Mouse (Mus musculus) lung, adult 2 months (tissue): ENCODE data around the gene Tesk1. TPM values are rescaled to one million over a fixed set of nuclear protein-coding genes. Genes with fewer than 3 reads are reported as not detected.

ENCODE experiments used
- DNase-seq: peaks from one replicate; pipeline ENCODE4 v3.0.0; 2022
- H3K4me1 ChIP-seq: fragments of 200-500 bp; 2 replicates; pipeline ENCODE4 v1.6.1; 2011; ENCODE audit warnings: low read length; ENCODE audit not compliant: control insufficient read depth, insufficient read depth
- H3K4me3 ChIP-seq: fragments of 200-500 bp; replicated peaks from 2 replicates; pipeline ENCODE3; 2011; ENCODE audit warnings: low read depth, mild to moderate bottlenecking, control low read depth, low read length; ENCODE audit errors: extremely low read depth
- CTCF ChIP-seq: fragments of 200-500 bp; IDR thresholded peaks from 2 replicates; pipeline ENCODE4 v1.5.1; 2011; ENCODE audit warnings: mild to moderate bottlenecking, low read length, control low read depth; ENCODE audit not compliant: insufficient read depth
- POLR2A ChIP-seq: fragments of 200-500 bp; IDR thresholded peaks from 2 replicates; pipeline ENCODE4 v1.6.1; 2011; ENCODE audit warnings: low read depth, mild to moderate bottlenecking, control low read depth, low read length, borderline replicate concordance; ENCODE audit errors: extremely low read depth
- WGBS: fragments of 180-500 bp; shearing (Covaris S2); methylation state at CpG from one replicate; pipeline ENCODE4 v1.1.7; 2018; 5-methylcytosine and 5-hydroxymethylcytosine counted together
- polyA plus RNA-seq: library from polyadenylated mRNA; depleted of rRNA; stranded (reverse); fragments of >200 nt; gene quantifications from 2 replicates; pipeline ENCODE4 v1.2.3, GENCODE M21; 2012

Tesk1 gene
- polyA plus RNA-seq, 1 experiment, result 83.9 TPM

GRCm38 (mm10) chr4:43465935-43466334 lies 24.2 kb downstream of the Tesk1 start:
- Histone ChIP-seq H3K4me3 (no peak overlapping the region), H3K4me1 (no peaks in the 10 kb centered on the region)
- 76% methylated on average over 6 of the region's 6 CpGs for WGBS
- DNase-seq, result no peak
- TF ChIP-seq CTCF, result no peak
- TF ChIP-seq POLR2A, result no peak

GRCm38 (mm10) chr4:43466872-43467271 lies 25.1 kb downstream of the Tesk1 start:
- TF ChIP-seq POLR2A (no peak), CTCF (no peak)
- H3K4me3 ChIP-seq, result no peak overlapping the region
- no peak for DNase-seq
- H3K4me1 ChIP-seq, result no peaks in the 10 kb centered on the region
- WGBS, result 84% methylated on average over 7 of the region's 7 CpGs

GRCm38 (mm10) chr4:43470301-43470700 lies 28.6 kb downstream of the Tesk1 start:
- WGBS, result 85% methylated on average over 10 of the region's 10 CpGs
- TF ChIP-seq POLR2A (no peak), CTCF (no peak)
- no peaks in the 10 kb centered on the region for H3K4me1 ChIP-seq

GRCm38 (mm10) chr4:43473636-43474035 lies 31.9 kb downstream of the Tesk1 start:
- no peak for TF ChIP-seq POLR2A
- no peak for TF ChIP-seq CTCF
- Histone ChIP-seq H3K4me1 (peaks cover 3% of the 10 kb centered on the region; the same call in 1 of the 2 replicates), H3K4me3 (no peak overlapping the region)
- DNase-seq, result no peak
- WGBS, result 58% methylated on average over 1 of the region's 1 CpGs

More at GRCm38 (mm10) chr4:43470301-43470700, 28.6 kb downstream of the Tesk1 start:
- no peak overlapping the region for H3K4me3 ChIP-seq
- DNase-seq, result no peak

- Histone ChIP-seq H3K4me3 (no peak overlapping the region), H3K4me1 (peaks cover 6% of the 10 kb centered on the region; the same call in 1 of the 2 replicates)
- TF ChIP-seq CTCF (peak; percentile 38; the same call in 1 of the 2 replicates), POLR2A (no peak)
- WGBS, result 78% methylated on average over 6 of the region's 6 CpGs
- no peak for DNase-seq
Observed at GRCm38 (mm10) chr4:43476604-43477003, 34.9 kb downstream of the Tesk1 start.

- WGBS, result 13% methylated on average over 11 of the region's 11 CpGs
- H3K4me3 ChIP-seq, result peak overlapping the region; percentile 79
- peaks cover 6% of the 10 kb centered on the region; the same call in 1 of the 2 replicates for H3K4me1 ChIP-seq
- DNase-seq, result peak; percentile 83
- TF ChIP-seq CTCF (peak; percentile 59; the same call in 1 of the 2 replicates), POLR2A (peak; percentile 49; the same call in 1 of the 2 replicates)
Observed at GRCm38 (mm10) chr4:43477857-43478533, 36.3 kb downstream of the Tesk1 start.

- peak overlapping the region; percentile 79 for H3K4me3 ChIP-seq
- peaks cover 6% of the 10 kb centered on the region; the same call in 1 of the 2 replicates for H3K4me1 ChIP-seq
- WGBS, result 32% methylated on average over 8 of the region's 8 CpGs
Observed at GRCm38 (mm10) chr4:43478534-43478858, 36.8 kb downstream of the Tesk1 start.

GRCm38 (mm10) chr4:43478906-43479832 lies 37.4 kb downstream of the Tesk1 start:
- DNase-seq, result peak; percentile 61
- H3K4me1 ChIP-seq, result peaks cover 6% of the 10 kb centered on the region; the same call in 1 of the 2 replicates
- H3K4me3 ChIP-seq, result peak overlapping the region; percentile 17
- 45% methylated on average over 24 of the region's 24 CpGs for WGBS
- TF ChIP-seq POLR2A, result no peak
- peak; percentile 47 for TF ChIP-seq CTCF

More at GRCm38 (mm10) chr4:43478534-43478858, 36.8 kb downstream of the Tesk1 start:
- DNase-seq, result no peak
- no peak for TF ChIP-seq CTCF
- TF ChIP-seq POLR2A, result no peak

GRCm38 (mm10) chr4:43480985-43481384 lies 39.2 kb downstream of the Tesk1 start:
- Histone ChIP-seq H3K4me3 (no peak overlapping the region), H3K4me1 (peaks cover 6% of the 10 kb centered on the region; the same call in 1 of the 2 replicates)
- no peak for DNase-seq
- TF ChIP-seq CTCF (no peak), POLR2A (no peak)
- WGBS, result 86% methylated on average over 5 of the region's 5 CpGs
